30 mouse cellular contexts compared by ENCODE assay signal in the genomic region with DNA sequence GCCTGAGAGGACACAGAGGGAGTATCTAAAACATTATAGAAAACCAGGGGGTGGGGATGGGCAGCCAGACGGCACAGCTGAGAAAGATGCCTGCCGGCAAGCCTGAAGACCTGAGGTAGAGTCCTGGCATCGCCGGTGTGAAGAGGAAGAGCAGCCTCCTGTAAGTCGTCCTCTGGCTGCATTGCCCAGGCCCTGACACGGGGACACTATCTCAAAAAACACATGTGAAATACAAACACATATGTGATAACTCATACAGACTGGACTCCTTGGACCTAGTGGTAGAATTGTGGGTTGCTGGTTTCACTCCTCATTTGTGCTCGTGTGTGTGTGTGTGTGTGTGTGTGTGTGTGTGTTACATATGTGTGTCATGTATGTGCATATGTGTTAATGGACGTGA. TPM values are rescaled to one million over a fixed set of nuclear protein-coding genes. Genes with fewer than 3 reads are reported as not detected.
DNase-seq lines count a peak whose midpoint lies in the region; ATAC-seq and TF ChIP-seq lines count a peak whose summit lies in the region.
"Had no signal": no experiment of that assay in that cellular context is flagged by ENCODE, and none has a peak within 500 bp of the region (broad histone marks: within the 10 kb centered on the region; RNA-seq: fewer than 3 reads in every experiment).

No protein-coding gene starts in this region.

- peaks cover 46 to 52% of the 10 kb centered on the region in 2 experiments for H3K4me1 ChIP-seq in liver, embryonic 14.5 days (replicated peaks; ENCODE audit: control insufficient read depth in 2 of 2, insufficient read depth in 2 of 2, low read length in 1 of 2)
- H3K4me1 ChIP-seq: forebrain, embryonic 15.5 days; midbrain, embryonic 15.5 days; neural tube, embryonic 13.5 days had no signal

- peak; percentile 51 for TF ChIP-seq EP300 in liver, embryonic 14.5 days (IDR thresholded peaks at IDR 0.05; ENCODE audit: low read depth)

- H3K9me3 ChIP-seq in liver, embryonic 14.5 days (ENCODE audit: control insufficient read depth, low read length) = no peaks in the 10 kb centered on the region
- H3K9me3 ChIP-seq: forebrain, embryonic 15.5 days; heart, embryonic 10.5 days; midbrain, embryonic 15.5 days; neural tube, embryonic 13.5 days had no signal

- DNase-seq in spleen, postnatal 4 days (ENCODE audit: low spot score in 2 of 2) = peak; percentile 32 to 53
- no peak for DNase-seq in spleen, postnatal 36 days (ENCODE audit: low spot score in 2 of 2)
- peak in 2 of 3 experiments; percentile 48 to 62 for DNase-seq in liver, embryonic 14.5 days (ENCODE audit: low read depth in 3 of 3, low spot score in 3 of 3)
- DNase-seq in adrenal gland, postnatal 10 days = no peak
- DNase-seq: cerebellum, adult 9-10 months; kidney, adult 8-10 months; kidney, postnatal 25 days; layer of hippocampus, postnatal 36 days; lung, adult 18-20 months; lung, postnatal 14 days; thymus, postnatal 14 days had no signal

- no peaks in the 10 kb centered on the region for H3K36me3 ChIP-seq in liver, embryonic 14.5 days (replicated peaks; ENCODE audit: control insufficient read depth, insufficient read depth, low read depth)
- H3K36me3 ChIP-seq: forebrain, embryonic 15.5 days; heart, embryonic 10.5 days; midbrain, embryonic 15.5 days; neural tube, embryonic 13.5 days had no signal

- TF ChIP-seq CTCF in liver, embryonic 14.5 days (IDR thresholded peaks at IDR 0.05; ENCODE audit: low read depth) = peak; percentile 47

- WGBS in liver, embryonic 14.5 days (ENCODE audit: insufficient replicate concordance) = 45% methylated on average over 8 of the region's 8 CpGs

- no peaks in the 10 kb centered on the region for H3K27me3 ChIP-seq in liver, embryonic 14.5 days (ENCODE audit: control insufficient read depth, insufficient read depth, low read length)
- H3K27me3 ChIP-seq: forebrain, embryonic 15.5 days; midbrain, embryonic 15.5 days; neural tube, embryonic 13.5 days; Patski had no signal

- H3K4me2 ChIP-seq in liver, embryonic 14.5 days (ENCODE audit: low read depth) = peak overlapping the region; percentile 42
- H3K4me2 ChIP-seq: forebrain, embryonic 15.5 days; hindbrain, embryonic 14.5 days; midbrain, embryonic 15.5 days; neural tube, embryonic 13.5 days had no signal

- peak overlapping the region; percentile 55 for H3K27ac ChIP-seq in liver, embryonic 14.5 days
- H3K27ac ChIP-seq: forebrain, embryonic 15.5 days; heart, embryonic 10.5 days; hindbrain, embryonic 14.5 days; midbrain, embryonic 15.5 days; neural tube, embryonic 13.5 days had no signal

- peak overlapping the region; percentile 29; the same call in 1 of the 2 replicates for H3K9ac ChIP-seq in liver, embryonic 14.5 days (replicated peaks)
- H3K9ac ChIP-seq: forebrain, embryonic 15.5 days; hindbrain, embryonic 14.5 days; midbrain, embryonic 15.5 days; neural tube, embryonic 13.5 days had no signal

- ATAC-seq in erythroblast, adult 5-6 weeks (replicated peaks; ENCODE audit: low FRiP score, poor library complexity, severe bottlenecking) = peak; percentile 78
- peak; percentile 74 for ATAC-seq in liver, embryonic 14.5 days (ENCODE audit: insufficient read depth)
- ATAC-seq in inflammation-experienced regulatory T-cells, adult 6 months = no peak
- no peak for ATAC-seq in megakaryocyte, adult 5-6 weeks (ENCODE audit: poor library complexity, severe bottlenecking)
- ATAC-seq: forebrain, embryonic 15.5 days; midbrain, embryonic 15.5 days; Patski had no signal

- no peak overlapping the region for H3K4me3 ChIP-seq in liver, embryonic 14.5 days (ENCODE audit: insufficient read depth in 1 of 2, low read depth in 2 of 2, low read length in 2 of 2)
- H3K4me3 ChIP-seq: forebrain, embryonic 15.5 days; heart, embryonic 10.5 days; midbrain, embryonic 15.5 days; neural tube, embryonic 13.5 days had no signal

RNA-seq across cellular contexts. Expression of a gene that starts 7.3 kb away (rescaled TPM):
- not detected in 2 replicates for total RNA-seq in erythroblast, adult 5-6 weeks (2015; ENCODE audit: low replicate concordance)
- total RNA-seq in erythroblast, adult 5-6 weeks (2017; ENCODE audit: low replicate concordance) = not detected in 2 replicates
- not detected in 2 replicates for polyA plus RNA-seq in liver, embryonic 14.5 days (2012; rRNA removed)
- not detected in 2 replicates for polyA plus RNA-seq in liver, embryonic 14.5 days (2014; fragmentation: Nextera tagmentation; extraction: Ambion mirVana)
- polyA plus RNA-seq in inflammation-experienced regulatory T-cells, adult 6 months (2017; shearing (Covaris generic)) = not detected
- not detected for total RNA-seq in adrenal gland, postnatal 10 days (2021)
- not detected in 2 replicates for total RNA-seq in megakaryocyte, adult 5-6 weeks (2015)
- not detected in 2 replicates for total RNA-seq in megakaryocyte, adult 5-6 weeks (2017)
- total RNA-seq: adrenal gland, adult 18-20 months; ES-E14; gastrocnemius, adult 8-10 months; granulocyte monocyte progenitor cell, adult 5-6 weeks; heart, postnatal 4 days; layer of hippocampus, adult 8-10 months; layer of hippocampus, postnatal 36 days; left cerebral cortex, postnatal 10 days had no signal
- polyA plus RNA-seq: forebrain, embryonic 15.5 days; heart, embryonic 10.5 days; heart, embryonic 16.5 days; hindbrain, embryonic 14.5 days; intestine, embryonic 14.5 days; limb, embryonic 11.5 days; midbrain, embryonic 15.5 days; neural tube, embryonic 13.5 days; Patski had no signal

RNA-seq across cellular contexts. Expression of a gene that starts 23.7 kb away (rescaled TPM):
- total RNA-seq in erythroblast, adult 5-6 weeks (2015; ENCODE audit: low replicate concordance) = not detected in 2 replicates
- total RNA-seq in erythroblast, adult 5-6 weeks (2017; ENCODE audit: low replicate concordance) = not detected in 2 replicates
- not detected in 2 replicates for polyA plus RNA-seq in liver, embryonic 14.5 days (2012; rRNA removed)
- not detected in 2 replicates for polyA plus RNA-seq in liver, embryonic 14.5 days (2014; fragmentation: Nextera tagmentation; extraction: Ambion mirVana)
- polyA plus RNA-seq in inflammation-experienced regulatory T-cells, adult 6 months (2017; shearing (Covaris generic)) = not detected
- total RNA-seq in adrenal gland, postnatal 10 days (2021) = not detected
- total RNA-seq in megakaryocyte, adult 5-6 weeks (2015) = not detected in 2 replicates
- not detected in 2 replicates for total RNA-seq in megakaryocyte, adult 5-6 weeks (2017)
- total RNA-seq: adrenal gland, adult 18-20 months; ES-E14; granulocyte monocyte progenitor cell, adult 5-6 weeks; heart, postnatal 4 days; layer of hippocampus, adult 8-10 months; layer of hippocampus, postnatal 36 days; left cerebral cortex, postnatal 10 days had no signal
- polyA plus RNA-seq: forebrain, embryonic 15.5 days; heart, embryonic 10.5 days; heart, embryonic 16.5 days; hindbrain, embryonic 14.5 days; intestine, embryonic 14.5 days; limb, embryonic 11.5 days; midbrain, embryonic 15.5 days; neural tube, embryonic 13.5 days; Patski had no signal

RNA-seq across cellular contexts. Expression of a gene that starts 56.8 kb away (rescaled TPM):
- 13.4 and 17.8 TPM in 2 replicates for total RNA-seq in erythroblast, adult 5-6 weeks (2015; ENCODE audit: low replicate concordance)
- 21.0 and 42.0 TPM in 2 replicates for total RNA-seq in erythroblast, adult 5-6 weeks (2017; ENCODE audit: low replicate concordance)
- polyA plus RNA-seq in liver, embryonic 14.5 days (2012; rRNA removed) = 19.1 and 23.5 TPM in 2 replicates
- polyA plus RNA-seq in liver, embryonic 14.5 days (2014; fragmentation: Nextera tagmentation; extraction: Ambion mirVana) = 39.4 and 42.9 TPM in 2 replicates
- 10 to 100 TPM; 24.1 to 29.7 (median 27.0) TPM for polyA plus RNA-seq in inflammation-experienced regulatory T-cells, adult 6 months (2017; shearing (Covaris generic))
- 10 to 100 TPM; 56.1 to 98.2 TPM for total RNA-seq in adrenal gland, postnatal 10 days (2021)
- 31.1 and 38.0 TPM in 2 replicates for total RNA-seq in megakaryocyte, adult 5-6 weeks (2015)
- 81.2 and 102 TPM in 2 replicates for total RNA-seq in megakaryocyte, adult 5-6 weeks (2017)

RNA-seq across cellular contexts. Expression of a gene that starts 56.8 kb away (rescaled TPM):
- not detected in 2 replicates for total RNA-seq in erythroblast, adult 5-6 weeks (2015; ENCODE audit: low replicate concordance)
- total RNA-seq in erythroblast, adult 5-6 weeks (2017; ENCODE audit: low replicate concordance) = not detected in 2 replicates
- polyA plus RNA-seq in liver, embryonic 14.5 days (2012; rRNA removed) = not detected in 2 replicates
- not detected in 2 replicates for polyA plus RNA-seq in liver, embryonic 14.5 days (2014; fragmentation: Nextera tagmentation; extraction: Ambion mirVana)
- under 1 TPM in 1 of 3 experiments, not detected in 2; 0.67 TPM for polyA plus RNA-seq in inflammation-experienced regulatory T-cells, adult 6 months (2017; shearing (Covaris generic))
- not detected for total RNA-seq in adrenal gland, postnatal 10 days (2021)
- total RNA-seq in megakaryocyte, adult 5-6 weeks (2015) = not detected in 2 replicates
- not detected in 2 replicates for total RNA-seq in megakaryocyte, adult 5-6 weeks (2017)
- total RNA-seq: adrenal gland, adult 18-20 months; ES-E14; gastrocnemius, adult 8-10 months; granulocyte monocyte progenitor cell, adult 5-6 weeks; heart, postnatal 4 days; layer of hippocampus, adult 8-10 months; layer of hippocampus, postnatal 36 days; left cerebral cortex, postnatal 10 days had no signal
- polyA plus RNA-seq: forebrain, embryonic 15.5 days; heart, embryonic 10.5 days; hindbrain, embryonic 14.5 days; limb, embryonic 11.5 days; midbrain, embryonic 15.5 days; neural tube, embryonic 13.5 days; Patski had no signal

RNA-seq across cellular contexts. Expression of a gene that starts 57.1 kb away (rescaled TPM):
- not detected in 2 replicates for total RNA-seq in erythroblast, adult 5-6 weeks (2015; ENCODE audit: low replicate concordance)
- total RNA-seq in erythroblast, adult 5-6 weeks (2017; ENCODE audit: low replicate concordance) = not detected in 2 replicates
- polyA plus RNA-seq in liver, embryonic 14.5 days (2012; rRNA removed) = 0.03 TPM in 1 of 2 replicates, not detected in the other
- polyA plus RNA-seq in liver, embryonic 14.5 days (2014; fragmentation: Nextera tagmentation; extraction: Ambion mirVana) = not detected in 2 replicates
- polyA plus RNA-seq in inflammation-experienced regulatory T-cells, adult 6 months (2017; shearing (Covaris generic)) = not detected
- not detected for total RNA-seq in adrenal gland, postnatal 10 days (2021)
- total RNA-seq in megakaryocyte, adult 5-6 weeks (2015) = not detected in 2 replicates
- not detected in 2 replicates for total RNA-seq in megakaryocyte, adult 5-6 weeks (2017)
- total RNA-seq: ES-E14; gastrocnemius, adult 8-10 months; granulocyte monocyte progenitor cell, adult 5-6 weeks; heart, postnatal 4 days; layer of hippocampus, adult 8-10 months; layer of hippocampus, postnatal 36 days; left cerebral cortex, postnatal 10 days had no signal
- polyA plus RNA-seq: forebrain, embryonic 15.5 days; heart, embryonic 10.5 days; hindbrain, embryonic 14.5 days; intestine, embryonic 14.5 days; midbrain, embryonic 15.5 days; neural tube, embryonic 13.5 days had no signal

Comparison
In these comparisons a context has a peak if more than half of its experiments do, and no peak if none do; other contexts are left out.
1. DNase-seq: peak in spleen, postnatal 4 days (2 of 2) and liver, embryonic 14.5 days (2 of 3); none in spleen, postnatal 36 days (0 of 2) and adrenal gland, postnatal 10 days (single experiment).
2. ATAC-seq: peak in erythroblast, adult 5-6 weeks (single experiment) and liver, embryonic 14.5 days (single experiment); none in inflammation-experienced regulatory T-cells, adult 6 months (single experiment) and megakaryocyte, adult 5-6 weeks (single experiment).